ENCODE assay signal across 8 mouse cellular contexts in genomic region chr7:126963548-126964286, GRCm38 (mm10). TPM values are rescaled to one million over a fixed set of nuclear protein-coding genes. Genes with fewer than 3 reads are reported as not detected.
DNase-seq lines count a peak whose midpoint lies in the region; ATAC-seq and TF ChIP-seq lines count a peak whose summit lies in the region.

No protein-coding gene starts in this region.

- peaks cover 9% of the 10 kb centered on the region for H3K4me1 ChIP-seq in cerebellum, adult 2 months (ENCODE audit: control insufficient read depth, insufficient read depth, low read length)
- no peaks in the 10 kb centered on the region for H3K4me1 ChIP-seq in forebrain, postnatal 0 days (ENCODE audit: insufficient read depth)
- H3K4me1 ChIP-seq in limb, embryonic 12.5 days (replicated peaks): no peaks in the 10 kb centered on the region; the same call in 1 of the 2 replicates
- H3K4me1 ChIP-seq in stomach, postnatal 0 days (replicated peaks; ENCODE audit: control insufficient read depth, insufficient read depth): no peaks in the 10 kb centered on the region

- peak in 1 of 2 experiments; percentile 53 for DNase-seq in cerebellum, adult 2 months
- DNase-seq in cerebellum, adult 8-10 months: no peak
- DNase-seq in spleen, postnatal 36 days (ENCODE audit: low spot score in 2 of 2): peak; percentile 50 to 57
- no peak for DNase-seq in spleen, postnatal 4 days (ENCODE audit: low spot score in 2 of 2)
- peak; percentile 14 for DNase-seq in forebrain, postnatal 0 days
- peak; percentile 68 for DNase-seq in stomach, postnatal 0 days (ENCODE audit: low spot score)
- no peak for DNase-seq in layer of hippocampus, adult 8-10 months (ENCODE audit: low spot score in 2 of 2)

- H3K27ac ChIP-seq in cerebellum, adult 2 months (ENCODE audit: insufficient read depth, low read length): no peak overlapping the region
- no peak overlapping the region for H3K27ac ChIP-seq in forebrain, postnatal 0 days (ENCODE audit: low read depth, low read length)
- H3K27ac ChIP-seq in limb, embryonic 12.5 days: no peak overlapping the region
- H3K27ac ChIP-seq in stomach, postnatal 0 days (replicated peaks): no peak overlapping the region

- H3K9me3 ChIP-seq in forebrain, postnatal 0 days (ENCODE audit: low read length): no peaks in the 10 kb centered on the region
- H3K9me3 ChIP-seq in limb, embryonic 12.5 days: no peaks in the 10 kb centered on the region
- H3K9me3 ChIP-seq in stomach, postnatal 0 days (ENCODE audit: control insufficient read depth, low read length): no peaks in the 10 kb centered on the region

- H3K9ac ChIP-seq in forebrain, postnatal 0 days: no peak overlapping the region
- H3K9ac ChIP-seq in limb, embryonic 12.5 days (replicated peaks): no peak overlapping the region
- no peak overlapping the region for H3K9ac ChIP-seq in stomach, postnatal 0 days (ENCODE audit: low read length)

- TF ChIP-seq CTCF in cerebellum, adult 2 months (IDR thresholded peaks at IDR 0.05; ENCODE audit: borderline replicate concordance, insufficient read depth, low read depth, low read length): peak; percentile 47; the same call in 1 of the 2 replicates
- peak; percentile 53 for TF ChIP-seq CTCF in forebrain, postnatal 0 days (IDR thresholded peaks at IDR 0.05; ENCODE audit: low read depth)
- TF ChIP-seq CTCF in stomach, postnatal 0 days (IDR thresholded peaks at IDR 0.05; ENCODE audit: low read depth): peak; percentile 78

- TF ChIP-seq EP300 in stomach, postnatal 0 days (optimal IDR thresholded peaks at IDR 0.05): no peak

- ATAC-seq in forebrain, postnatal 0 days: no peak
- ATAC-seq in limb, embryonic 12.5 days (ENCODE audit: insufficient number of reproducible peaks, insufficient read depth, low FRiP score, low TSS enrichment, low read depth): no peak
- ATAC-seq in stomach, postnatal 0 days (ENCODE audit: low FRiP score, low TSS enrichment): 0 out of 2 replicates have a peak, but pooled peaks have one; percentile 28

- no peak overlapping the region for H3K4me3 ChIP-seq in cerebellum, adult 2 months (replicated peaks; ENCODE audit: insufficient read depth, low read depth, low read length)
- no peak overlapping the region for H3K4me3 ChIP-seq in forebrain, postnatal 0 days (ENCODE audit: low read depth, low read length)
- H3K4me3 ChIP-seq in limb, embryonic 12.5 days (replicated peaks): peak overlapping the region; percentile 14; the same call in 1 of the 2 replicates
- no peak overlapping the region for H3K4me3 ChIP-seq in stomach, postnatal 0 days (ENCODE audit: low read depth, low read length)

- no peaks in the 10 kb centered on the region for H3K27me3 ChIP-seq in cerebellum, adult 2 months (ENCODE audit: control insufficient read depth, insufficient read depth, low read length)
- no peaks in the 10 kb centered on the region for H3K27me3 ChIP-seq in forebrain, postnatal 0 days (ENCODE audit: insufficient read depth, low read length)
- peaks cover 35% of the 10 kb centered on the region for H3K27me3 ChIP-seq in limb, embryonic 12.5 days
- no peaks in the 10 kb centered on the region for H3K27me3 ChIP-seq in stomach, postnatal 0 days (ENCODE audit: control insufficient read depth, insufficient read depth, low read length)

- no peak for TF ChIP-seq POLR2A in cerebellum, adult 2 months (IDR thresholded peaks at IDR 0.05; ENCODE audit: borderline replicate concordance, insufficient read depth, low read length)

- peaks cover 83% of the 10 kb centered on the region for H3K36me3 ChIP-seq in forebrain, postnatal 0 days (ENCODE audit: insufficient read depth)
- no peaks in the 10 kb centered on the region for H3K36me3 ChIP-seq in limb, embryonic 12.5 days
- H3K36me3 ChIP-seq in stomach, postnatal 0 days (ENCODE audit: control insufficient read depth, insufficient read depth, low read length): no peaks in the 10 kb centered on the region

- WGBS in cerebellum, adult 2 months: 35% methylated on average over 19 of the region's 19 CpGs
- 28% methylated on average over 19 of the region's 19 CpGs for WGBS in forebrain, postnatal 0 days
- 26% methylated on average over 19 of the region's 19 CpGs for WGBS in limb, embryonic 12.5 days
- WGBS in stomach, postnatal 0 days: 24% methylated on average over 19 of the region's 19 CpGs

- no peak overlapping the region for H3K4me2 ChIP-seq in forebrain, postnatal 0 days (ENCODE audit: low read depth)
- H3K4me2 ChIP-seq in limb, embryonic 12.5 days: peak overlapping the region; percentile 41
- H3K4me2 ChIP-seq in stomach, postnatal 0 days (replicated peaks; ENCODE audit: low read depth): no peak overlapping the region

RNA-seq across cellular contexts. Expression of gene Cdipt, which starts 12.0 kb away (rescaled TPM):
- 255 and 281 TPM in 2 replicates for polyA plus RNA-seq in cerebellum, adult 2 months (2012; rRNA removed)
- total RNA-seq in forebrain, postnatal 0 days (2014; rRNA removed): 120 and 158 TPM in 2 replicates
- 134 and 137 TPM in 2 replicates for polyA plus RNA-seq in forebrain, postnatal 0 days (2015; fragmentation: Nextera tagmentation; extraction: Ambion mirVana)
- 76.5 and 80.7 TPM in 2 replicates for polyA plus RNA-seq in limb, embryonic 12.5 days (2016; fragmentation: Nextera tagmentation; extraction: Ambion mirVana)
- polyA plus RNA-seq in stomach, postnatal 0 days (2015; fragmentation: Nextera tagmentation; extraction: Ambion mirVana): 79.3 and 80.4 TPM in 2 replicates
- total RNA-seq in layer of hippocampus, adult 8-10 months (2022): 100 to 1,000 TPM; 138 to 156 (median 152) TPM

RNA-seq across cellular contexts. Expression of gene Cdiptos, which starts 12.2 kb away (rescaled TPM):
- 0.92 and 1.1 TPM in 2 replicates for polyA plus RNA-seq in cerebellum, adult 2 months (2012; rRNA removed)
- not detected in 2 replicates for total RNA-seq in forebrain, postnatal 0 days (2014; rRNA removed)
- 0.53 and 0.62 TPM in 2 replicates for polyA plus RNA-seq in forebrain, postnatal 0 days (2015; fragmentation: Nextera tagmentation; extraction: Ambion mirVana)
- 0.64 and 1.1 TPM in 2 replicates for polyA plus RNA-seq in limb, embryonic 12.5 days (2016; fragmentation: Nextera tagmentation; extraction: Ambion mirVana)
- 1.5 and 1.7 TPM in 2 replicates for polyA plus RNA-seq in stomach, postnatal 0 days (2015; fragmentation: Nextera tagmentation; extraction: Ambion mirVana)
- 1 to 10 TPM in 1 of 4 experiments, not detected in 3; 1.0 TPM for total RNA-seq in layer of hippocampus, adult 8-10 months (2022)

RNA-seq across cellular contexts. Expression of gene Sez6l2, which starts 13.4 kb away (rescaled TPM):
- polyA plus RNA-seq in cerebellum, adult 2 months (2012; rRNA removed): 359 and 364 TPM in 2 replicates
- total RNA-seq in forebrain, postnatal 0 days (2014; rRNA removed): 104 and 160 TPM in 2 replicates
- 38.3 and 45.3 TPM in 2 replicates for polyA plus RNA-seq in forebrain, postnatal 0 days (2015; fragmentation: Nextera tagmentation; extraction: Ambion mirVana)
- 0.14 and 0.35 TPM in 2 replicates for polyA plus RNA-seq in limb, embryonic 12.5 days (2016; fragmentation: Nextera tagmentation; extraction: Ambion mirVana)
- polyA plus RNA-seq in stomach, postnatal 0 days (2015; fragmentation: Nextera tagmentation; extraction: Ambion mirVana): 1.5 and 1.6 TPM in 2 replicates
- 100 to 1,000 TPM; 433 to 476 (median 455) TPM for total RNA-seq in layer of hippocampus, adult 8-10 months (2022)

RNA-seq across cellular contexts. Expression of gene Asphd1, which starts 14.3 kb away (rescaled TPM):
- 41.8 and 42.4 TPM in 2 replicates for polyA plus RNA-seq in cerebellum, adult 2 months (2012; rRNA removed)
- total RNA-seq in forebrain, postnatal 0 days (2014; rRNA removed): 14.3 and 37.2 TPM in 2 replicates
- 10.3 and 13.6 TPM in 2 replicates for polyA plus RNA-seq in forebrain, postnatal 0 days (2015; fragmentation: Nextera tagmentation; extraction: Ambion mirVana)
- polyA plus RNA-seq in limb, embryonic 12.5 days (2016; fragmentation: Nextera tagmentation; extraction: Ambion mirVana): 0.17 and 0.30 TPM in 2 replicates
- polyA plus RNA-seq in stomach, postnatal 0 days (2015; fragmentation: Nextera tagmentation; extraction: Ambion mirVana): 0.28 and 0.40 TPM in 2 replicates
- total RNA-seq in layer of hippocampus, adult 8-10 months (2022): 10 to 100 TPM; 27.2 to 41.0 (median 31.5) TPM

RNA-seq across cellular contexts. Expression of gene Kctd13, which starts 35.0 kb away (rescaled TPM):
- 130 and 140 TPM in 2 replicates for polyA plus RNA-seq in cerebellum, adult 2 months (2012; rRNA removed)
- total RNA-seq in forebrain, postnatal 0 days (2014; rRNA removed): 140 and 142 TPM in 2 replicates
- polyA plus RNA-seq in forebrain, postnatal 0 days (2015; fragmentation: Nextera tagmentation; extraction: Ambion mirVana): 218 and 222 TPM in 2 replicates
- 18.3 and 19.7 TPM in 2 replicates for polyA plus RNA-seq in limb, embryonic 12.5 days (2016; fragmentation: Nextera tagmentation; extraction: Ambion mirVana)
- polyA plus RNA-seq in stomach, postnatal 0 days (2015; fragmentation: Nextera tagmentation; extraction: Ambion mirVana): 9.7 and 10.2 TPM in 2 replicates
- 100 to 1,000 TPM; 137 to 173 (median 161) TPM for total RNA-seq in layer of hippocampus, adult 8-10 months (2022)

Comparison
In these comparisons a context has a peak if more than half of its experiments do, and no peak if none do; other contexts are left out.
1. DNase-seq: peak in spleen, postnatal 36 days (2 of 2), forebrain, postnatal 0 days (single experiment) and stomach, postnatal 0 days (single experiment); none in cerebellum, adult 8-10 months (single experiment), spleen, postnatal 4 days (0 of 2) and layer of hippocampus, adult 8-10 months (0 of 2).
2. RNA of gene Sez6l2, which starts 13.4 kb away (polyA plus RNA-seq): 359 to 364 TPM in cerebellum, adult 2 months and 38.3 to 45.3 TPM in forebrain, postnatal 0 days; 1.5 to 1.6 TPM in stomach, postnatal 0 days and 0.14 to 0.35 TPM in limb, embryonic 12.5 days; every median in the first group is over 10 times any median in the second.
3. Peak in every context shown above with its lines, with median percentiles within 50 percentile points of each other: CTCF ChIP-seq.